Mouse (Mus musculus): Measurements from ENCODE around the gene Apmap.

GRCm38 (mm10) chr2:150608087-150608799 lies at the start of gene Apmap:
- TF ChIP-seq POLR2A (IDR thresholded peaks at IDR 0.05; ENCODE audit: low read depth, low read length): no peak
- no peak for TF ChIP-seq CTCF (IDR thresholded peaks at IDR 0.05; ENCODE audit: extremely low read depth, insufficient read depth, insufficient read length, insufficient replicate concordance)

All from spleen, adult 2 months (tissue).